Mouse (Mus musculus): ENCODE results near the gene Ddx39b.

DNA sequence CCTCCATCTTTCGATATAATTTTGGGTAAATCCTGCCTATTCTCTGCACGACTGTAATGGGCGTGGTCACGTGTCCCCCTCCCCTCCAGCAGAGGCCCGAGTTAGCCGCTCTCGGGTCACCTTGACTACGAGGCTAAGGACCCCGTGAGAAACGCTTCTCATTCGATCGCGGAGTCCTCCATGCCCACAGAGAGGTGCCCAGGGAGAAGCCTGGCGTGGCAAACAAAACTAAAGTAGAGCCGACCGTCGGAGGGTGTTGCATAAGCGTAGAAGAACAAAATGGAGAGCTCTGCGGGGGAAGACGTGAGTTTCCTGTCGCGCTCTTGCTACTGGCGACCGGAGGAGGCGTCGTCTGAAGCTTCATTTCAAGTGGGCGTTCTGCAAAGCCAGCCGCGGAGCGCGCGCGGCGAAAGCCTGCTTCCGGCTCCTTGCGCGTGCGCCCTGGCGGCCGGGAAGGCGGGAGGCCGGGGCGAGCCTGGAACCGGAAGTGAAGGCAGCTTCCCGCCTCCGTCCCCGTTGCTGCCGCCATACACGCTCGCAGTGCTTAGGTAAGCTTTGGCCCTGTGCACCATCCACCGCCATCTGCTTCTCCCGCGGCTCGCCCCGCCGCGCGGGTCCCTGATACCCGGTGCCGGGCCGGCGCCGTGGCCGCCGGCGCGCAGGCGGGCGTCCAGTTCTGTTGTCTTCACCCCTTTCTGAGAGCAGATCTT, at the start of gene Ddx39b:
- TF ChIP-seq CTCF (IDR thresholded peaks at IDR 0.05; ENCODE audit: insufficient read depth, low read length): no peak
- peak; percentile 92; the same call in 1 of the 2 replicates for TF ChIP-seq POLR2A (IDR thresholded peaks at IDR 0.05; ENCODE audit: borderline replicate concordance, extremely low read depth, low read depth, low read length)
